Mouse (Mus musculus): ENCODE results near the gene Cacna2d3. TPM values are rescaled to one million over a fixed set of nuclear protein-coding genes. Genes with fewer than 3 reads are reported as not detected.

Cacna2d3 gene
- total and polyA plus RNA-seq, 3 experiments = 0.11 TPM; not detected in 2

DNA sequence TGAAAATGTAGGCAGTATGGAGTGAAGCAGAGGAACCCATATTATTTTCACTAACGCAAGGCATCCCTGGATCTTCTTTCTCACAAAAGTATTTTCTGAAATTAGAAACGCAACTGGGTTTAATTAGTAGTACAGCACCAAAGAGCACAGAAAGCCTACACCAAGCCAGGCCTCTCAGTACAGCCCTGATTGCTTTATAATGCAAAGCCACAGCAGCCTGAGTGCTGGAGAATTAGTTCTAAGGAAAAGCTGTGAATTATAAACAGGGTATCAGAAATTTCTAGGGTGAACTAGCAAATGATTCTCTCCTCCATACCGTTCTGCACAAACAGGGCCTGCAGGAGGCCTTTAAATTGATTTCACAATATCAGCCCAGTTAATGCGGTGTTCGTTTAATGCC lies 380.9 kb downstream of the Cacna2d3 start:
- ATAC-seq (ENCODE audit: extremely low read depth, insufficient number of reproducible peaks, low FRiP score, poor library complexity, severe bottlenecking) = no peak
- TF ChIP-seq GATA2 (IDR thresholded peaks at IDR 0.05; ENCODE audit: borderline replicate concordance, low read depth, low read length) (no peak), POLR2AphosphoS5 (IDR thresholded peaks at IDR 0.05; ENCODE audit: insufficient replicate concordance, low read depth, low read length) (no peak), CTCF (IDR thresholded peaks at IDR 0.05; ENCODE audit: low read depth, low read length) (no peak), GATA1 (IDR thresholded peaks at IDR 0.05; ENCODE audit: borderline replicate concordance, low read length) (no peak), TAL1 (conservative IDR thresholded peaks at IDR 0.05; ENCODE audit: low read depth, low read length) (no peak)
- Histone ChIP-seq H3K27me3 (ENCODE audit: insufficient read depth, low read length) (no peaks in the 10 kb centered on the region), H3K4me1 (ENCODE audit: insufficient read depth, low read depth, low read length) (no peaks in the 10 kb centered on the region), H3K9me3 (replicated peaks) (peaks cover 22% of the 10 kb centered on the region), H3K36me3 (replicated peaks) (no peaks in the 10 kb centered on the region), H3K4me3 (ENCODE audit: low read depth, low read length) (no peak overlapping the region)
- no peak for DNase-seq (ENCODE audit: low spot score)

DNA sequence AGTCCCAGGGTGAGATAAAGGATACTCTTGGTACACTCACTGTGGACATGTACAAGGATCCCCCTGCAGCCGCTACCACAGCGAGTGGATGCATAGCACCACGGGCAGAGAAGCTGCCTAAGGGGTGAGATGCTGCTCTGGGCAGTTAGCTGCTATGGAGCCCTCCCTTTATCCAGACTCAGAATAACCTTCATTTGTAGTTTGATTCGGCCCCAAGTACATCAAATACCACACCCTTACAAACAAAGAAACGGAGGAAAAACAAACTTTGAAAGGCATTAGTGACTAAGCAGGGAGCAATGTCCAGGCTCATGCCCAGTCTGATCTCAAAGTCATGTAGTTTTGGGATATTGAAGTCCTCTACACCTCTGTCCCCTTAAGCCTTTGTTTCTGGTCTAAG lies 386.8 kb downstream of the Cacna2d3 start:
- no peaks in the 10 kb centered on the region for H3K27me3 ChIP-seq (ENCODE audit: insufficient read depth, low read length)
- ATAC-seq (ENCODE audit: extremely low read depth, insufficient number of reproducible peaks, low FRiP score, poor library complexity, severe bottlenecking) = no peak
- H3K36me3 ChIP-seq (replicated peaks) = no peaks in the 10 kb centered on the region
- H3K4me1 ChIP-seq (ENCODE audit: insufficient read depth, low read depth, low read length) = no peaks in the 10 kb centered on the region
- TF ChIP-seq POLR2AphosphoS5 (IDR thresholded peaks at IDR 0.05; ENCODE audit: insufficient replicate concordance, low read depth, low read length) (no peak), GATA2 (IDR thresholded peaks at IDR 0.05; ENCODE audit: borderline replicate concordance, low read depth, low read length) (no peak), GATA1 (IDR thresholded peaks at IDR 0.05; ENCODE audit: borderline replicate concordance, low read length) (no peak), TAL1 (conservative IDR thresholded peaks at IDR 0.05; ENCODE audit: low read depth, low read length) (no peak), CTCF (IDR thresholded peaks at IDR 0.05; ENCODE audit: low read depth, low read length) (no peak)
- no peak overlapping the region for H3K4me3 ChIP-seq (ENCODE audit: low read depth, low read length)
- DNase-seq (ENCODE audit: low spot score) = no peak
- peaks cover 23% of the 10 kb centered on the region for H3K9me3 ChIP-seq (replicated peaks)

GRCm38 (mm10) chr14:29334216-29334615 lies 387.4 kb downstream of the Cacna2d3 start:
- no peak for ATAC-seq (ENCODE audit: extremely low read depth, insufficient number of reproducible peaks, low FRiP score, poor library complexity, severe bottlenecking)
- TF ChIP-seq GATA1 (IDR thresholded peaks at IDR 0.05; ENCODE audit: borderline replicate concordance, low read length) = no peak
- TF ChIP-seq POLR2AphosphoS5 (IDR thresholded peaks at IDR 0.05; ENCODE audit: insufficient replicate concordance, low read depth, low read length) = no peak
- Histone ChIP-seq H3K9me3 (replicated peaks) (peaks cover 26% of the 10 kb centered on the region), H3K27me3 (ENCODE audit: insufficient read depth, low read length) (no peaks in the 10 kb centered on the region), H3K36me3 (replicated peaks) (no peaks in the 10 kb centered on the region), H3K4me1 (ENCODE audit: insufficient read depth, low read depth, low read length) (no peaks in the 10 kb centered on the region), H3K4me3 (ENCODE audit: low read depth, low read length) (no peak overlapping the region)
- no peak for DNase-seq (ENCODE audit: low spot score)

DNA sequence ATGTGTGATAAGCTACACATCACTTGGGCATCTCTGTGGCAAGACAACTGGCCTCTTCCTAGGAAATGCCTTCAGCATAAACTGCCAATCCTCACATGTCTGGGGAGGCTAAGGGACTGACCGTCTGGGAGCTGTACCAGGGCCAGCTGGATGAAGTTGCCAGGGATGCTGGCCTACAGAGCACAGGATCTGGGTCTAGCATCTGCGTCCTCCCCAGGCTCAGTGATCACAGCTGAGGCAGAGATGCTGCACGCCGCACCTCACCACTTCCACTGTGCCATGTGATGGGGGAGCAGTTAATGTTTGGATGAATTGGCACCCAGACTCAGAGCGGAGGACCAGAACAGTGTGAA lies 397.3 kb downstream of the Cacna2d3 start:
- H3K9me3 ChIP-seq (replicated peaks) = peaks cover 12% of the 10 kb centered on the region
- DNase-seq (ENCODE audit: low spot score) (no peak), ATAC-seq (ENCODE audit: extremely low read depth, insufficient number of reproducible peaks, low FRiP score, poor library complexity, severe bottlenecking) (no peak; the same call in 1 of the 2 replicates)
- no peaks in the 10 kb centered on the region for H3K36me3 ChIP-seq (replicated peaks)
- H3K4me1 ChIP-seq (ENCODE audit: insufficient read depth, low read depth, low read length) = no peaks in the 10 kb centered on the region
- no peaks in the 10 kb centered on the region for H3K27me3 ChIP-seq (ENCODE audit: insufficient read depth, low read length)
- TF ChIP-seq POLR2AphosphoS5 (IDR thresholded peaks at IDR 0.05; ENCODE audit: insufficient replicate concordance, low read depth, low read length) (no peak), GATA1 (IDR thresholded peaks at IDR 0.05; ENCODE audit: borderline replicate concordance, low read length) (no peak), CTCF (IDR thresholded peaks at IDR 0.05; ENCODE audit: low read depth, low read length) (no peak), TAL1 (conservative IDR thresholded peaks at IDR 0.05; ENCODE audit: low read depth, low read length) (no peak), GATA2 (IDR thresholded peaks at IDR 0.05; ENCODE audit: borderline replicate concordance, low read depth, low read length) (no peak)
- H3K4me3 ChIP-seq (ENCODE audit: low read depth, low read length) = no peak overlapping the region

GRCm38 (mm10) chr14:29323718-29324429 lies 397.8 kb downstream of the Cacna2d3 start:
- peaks cover 11% of the 10 kb centered on the region for H3K9me3 ChIP-seq (replicated peaks)
- TF ChIP-seq GATA1 (IDR thresholded peaks at IDR 0.05; ENCODE audit: borderline replicate concordance, low read length) (no peak), GATA2 (IDR thresholded peaks at IDR 0.05; ENCODE audit: borderline replicate concordance, low read depth, low read length) (no peak), CTCF (IDR thresholded peaks at IDR 0.05; ENCODE audit: low read depth, low read length) (no peak)
- H3K4me3 ChIP-seq (ENCODE audit: low read depth, low read length) = no peak overlapping the region
- H3K4me1 ChIP-seq (ENCODE audit: insufficient read depth, low read depth, low read length) = no peaks in the 10 kb centered on the region
- DNase-seq (ENCODE audit: low spot score) (no peak), ATAC-seq (ENCODE audit: extremely low read depth, insufficient number of reproducible peaks, low FRiP score, poor library complexity, severe bottlenecking) (no peak)
- H3K27me3 ChIP-seq (ENCODE audit: insufficient read depth, low read length) = no peaks in the 10 kb centered on the region
- no peaks in the 10 kb centered on the region for H3K36me3 ChIP-seq (replicated peaks)

DNA sequence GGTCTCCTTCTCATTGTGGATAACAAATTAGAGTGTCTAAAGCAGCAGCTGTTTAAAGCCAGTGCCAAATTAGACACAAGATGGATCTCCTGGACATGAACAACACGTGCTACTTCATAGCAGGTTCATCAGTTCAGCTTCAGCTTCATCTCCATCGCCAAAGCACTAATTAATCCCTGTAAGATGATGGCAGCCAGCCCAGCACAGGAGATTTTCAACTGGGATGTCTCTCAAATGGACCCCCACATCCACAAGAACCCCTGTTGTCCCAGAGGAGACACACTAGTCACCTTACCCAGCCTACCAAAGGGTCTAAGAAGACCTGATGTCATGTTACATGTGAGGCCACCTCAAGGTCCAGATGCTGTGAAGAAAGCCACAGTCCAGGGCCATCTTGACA lies 408.2 kb downstream of the Cacna2d3 start:
- H3K36me3 ChIP-seq (replicated peaks) = no peaks in the 10 kb centered on the region
- no peak overlapping the region for H3K4me3 ChIP-seq (ENCODE audit: low read depth, low read length)
- H3K9me3 ChIP-seq (replicated peaks) = peaks cover 19% of the 10 kb centered on the region; the same call in 1 of the 2 replicates
- TF ChIP-seq POLR2AphosphoS5 (IDR thresholded peaks at IDR 0.05; ENCODE audit: insufficient replicate concordance, low read depth, low read length) (no peak), GATA1 (IDR thresholded peaks at IDR 0.05; ENCODE audit: borderline replicate concordance, low read length) (no peak), TAL1 (conservative IDR thresholded peaks at IDR 0.05; ENCODE audit: low read depth, low read length) (no peak), CTCF (IDR thresholded peaks at IDR 0.05; ENCODE audit: low read depth, low read length) (no peak), GATA2 (IDR thresholded peaks at IDR 0.05; ENCODE audit: borderline replicate concordance, low read depth, low read length) (no peak)
- DNase-seq (ENCODE audit: low spot score) (no peak), ATAC-seq (ENCODE audit: extremely low read depth, insufficient number of reproducible peaks, low FRiP score, poor library complexity, severe bottlenecking) (no peak)
- H3K4me1 ChIP-seq (ENCODE audit: insufficient read depth, low read depth, low read length) = no peaks in the 10 kb centered on the region
- no peaks in the 10 kb centered on the region for H3K27me3 ChIP-seq (ENCODE audit: insufficient read depth, low read length)

Data from G1E (cell line).